In genomic region chr10:80316359-80316781, GRCm38 (mm10) we compare ENCODE assay signal across 1 mouse cellular context.
TF ChIP-seq lines count a peak whose summit lies in the region.

No protein-coding gene starts in this region.

TF ChIP-seq in myocyte, 11 proteins besides CTCF, POLR2A, EP300 and RAD21 (continued from another document):
- TF ChIP-seq REST (IDR thresholded peaks at IDR 0.05; ENCODE audit: insufficient read depth, insufficient read length) (no peak), SRF (IDR thresholded peaks at IDR 0.05; ENCODE audit: control insufficient read depth, insufficient read length, low read depth) (no peak), TCF12 (IDR thresholded peaks at IDR 0.05; ENCODE audit: insufficient read depth, poor library complexity, severe bottlenecking) (no peak)
